Mouse (Mus musculus) embryonic facial prominence, embryonic 14.5 days (tissue): ENCODE measurements at regions not wholly inside any gene's neighbourhood (a gene's known extent, or its start where the extent isn't known, plus 50 kb on each side); places are given as distances from the start of the nearest gene placed in this dataset.

Experiments
- ATAC-seq: fragments of 200-750 bp; cut with Nextera tagmentation; 2 replicates; pipeline ENCODE4 v1.8.0; 2017; ENCODE audit warnings: low read depth, moderate number of reproducible peaks, moderate TSS enrichment
- DNase-seq: peaks from one replicate; pipeline ENCODE4 v3.0.0-alpha.2; 2015; ENCODE audit warnings: low spot score
- H3K27ac ChIP-seq: fragments of 300-500 bp; sonication (generic); replicated peaks from 2 replicates; pipeline ENCODE4 v1.5.1; 2014; ENCODE audit warnings: low read depth, mild to moderate bottlenecking, low read length, moderate library complexity
- H3K27me3 ChIP-seq: fragments of 300-500 bp; sonication (generic); replicated peaks from 2 replicates; pipeline ENCODE4 v1.6.1; 2014; ENCODE audit warnings: low read length; ENCODE audit not compliant: control insufficient read depth, insufficient read depth
- H3K36me3 ChIP-seq: fragments of 300-500 bp; sonication (generic); 2 replicates; pipeline ENCODE4 v1.6.1; 2014; ENCODE audit warnings: low read length, mixed read lengths; ENCODE audit not compliant: control insufficient read depth, insufficient read depth
- H3K4me1 ChIP-seq: fragments of 300-500 bp; sonication (generic); 2 replicates; pipeline ENCODE4 v1.6.1; 2014; ENCODE audit warnings: antibody characterized with exemption, low read length; ENCODE audit not compliant: control insufficient read depth, insufficient read depth
- H3K4me2 ChIP-seq: fragments of 300-500 bp; sonication (generic); 2 replicates; pipeline ENCODE4 v1.6.1; 2014; ENCODE audit warnings: low read depth, mild to moderate bottlenecking, low read length, moderate library complexity, mixed read lengths
- H3K4me3 ChIP-seq: fragments of 300-500 bp; sonication (generic); 2 replicates; pipeline ENCODE4 v1.5.1; 2014; ENCODE audit warnings: low read depth, mild to moderate bottlenecking, low read length
- H3K9ac ChIP-seq: fragments of 300-500 bp; sonication (generic); 2 replicates; pipeline ENCODE4 v1.6.1; 2014; ENCODE audit warnings: low read depth, mild to moderate bottlenecking, low read length, moderate library complexity, mixed read lengths
- H3K9me3 ChIP-seq: fragments of 300-500 bp; sonication (generic); 2 replicates; pipeline ENCODE4 v1.6.1; 2016; ENCODE audit warnings: low read length; ENCODE audit not compliant: control insufficient read depth
- WGBS: fragments of 180-500 bp; shearing (Covaris S2); extraction: QIAGEN DNeasy Blood & Tissue Kit; methylation state at CpG from one replicate; pipeline ENCODE4 v1.1.7; 2014; 5-methylcytosine and 5-hydroxymethylcytosine counted together

GRCm38 (mm10) chr13:90673079-90673478 is 232.1 kb downstream of the Atp6ap1l start:
- WGBS = 93% methylated on average over 1 of the region's 1 CpGs
- Histone ChIP-seq H3K9me3 (no peaks in the 10 kb centered on the region), H3K36me3 (no peaks in the 10 kb centered on the region), H3K27me3 (no peaks in the 10 kb centered on the region), H3K4me1 (no peaks in the 10 kb centered on the region), H3K4me2 (no peak overlapping the region), H3K27ac (no peak overlapping the region), H3K9ac (no peak overlapping the region), H3K4me3 (no peak overlapping the region)
- ATAC-seq (no peak), DNase-seq (no peak)

DNA sequence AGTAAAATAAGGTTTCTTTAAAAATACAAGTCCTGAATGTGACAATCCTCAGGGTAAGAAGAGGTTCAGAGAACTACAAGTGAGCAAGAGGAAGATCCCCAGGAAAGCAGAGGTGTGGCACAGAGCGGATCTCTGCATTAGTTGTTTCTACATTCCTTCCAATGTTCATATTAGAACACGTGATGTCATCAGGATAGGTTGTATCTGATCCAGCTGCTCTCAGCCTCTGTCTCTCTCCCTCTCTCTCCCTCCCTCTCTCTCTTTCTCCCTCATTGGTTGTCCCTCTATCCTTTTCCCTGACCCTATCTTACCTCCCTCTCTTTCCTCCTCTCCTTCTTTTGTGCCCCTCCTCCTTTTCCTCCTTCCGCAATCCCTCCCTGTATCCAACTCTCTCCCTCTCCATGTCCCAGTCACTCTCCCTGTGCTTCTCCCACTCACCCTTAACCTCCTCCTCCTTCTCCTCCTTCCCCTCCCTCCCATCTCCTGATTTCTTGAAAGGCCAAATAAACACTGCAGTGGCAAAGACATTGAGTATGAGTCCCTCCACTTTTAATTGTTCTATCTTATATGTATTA is 243.5 kb downstream of the Atp6ap1l start:
- no peak overlapping the region for H3K4me3 ChIP-seq
- no peak overlapping the region for H3K27ac ChIP-seq
- H3K9ac ChIP-seq = no peak overlapping the region
- 60% methylated on average over 3 of the region's 3 CpGs for WGBS
- ATAC-seq (no peak; the same call in 1 of the 2 replicates), DNase-seq (no peak)
- no peak overlapping the region for H3K4me2 ChIP-seq
- H3K36me3 ChIP-seq = no peaks in the 10 kb centered on the region
- H3K4me1 ChIP-seq = 0 out of 2 replicates have a peak, but pooled peaks cover 5% of the 10 kb centered on the region
- H3K27me3 ChIP-seq = no peaks in the 10 kb centered on the region
- H3K9me3 ChIP-seq = no peaks in the 10 kb centered on the region

GRCm38 (mm10) chr13:90660950-90661349 is 244.2 kb downstream of the Atp6ap1l start:
- DNase-seq = peak; percentile 41
- H3K27me3 ChIP-seq = no peaks in the 10 kb centered on the region
- H3K9me3 ChIP-seq = no peaks in the 10 kb centered on the region
- H3K27ac ChIP-seq = no peak overlapping the region; the same call in 1 of the 2 replicates
- peak; percentile 44; the same call in 1 of the 2 replicates for ATAC-seq
- WGBS = 8% methylated on average over 3 of the region's 3 CpGs
- 0 out of 2 replicates have a peak, but pooled peaks cover 5% of the 10 kb centered on the region for H3K4me1 ChIP-seq
- H3K36me3 ChIP-seq = no peaks in the 10 kb centered on the region
- no peak overlapping the region for H3K4me3 ChIP-seq
- H3K4me2 ChIP-seq = no peak overlapping the region
- no peak overlapping the region for H3K9ac ChIP-seq

DNA sequence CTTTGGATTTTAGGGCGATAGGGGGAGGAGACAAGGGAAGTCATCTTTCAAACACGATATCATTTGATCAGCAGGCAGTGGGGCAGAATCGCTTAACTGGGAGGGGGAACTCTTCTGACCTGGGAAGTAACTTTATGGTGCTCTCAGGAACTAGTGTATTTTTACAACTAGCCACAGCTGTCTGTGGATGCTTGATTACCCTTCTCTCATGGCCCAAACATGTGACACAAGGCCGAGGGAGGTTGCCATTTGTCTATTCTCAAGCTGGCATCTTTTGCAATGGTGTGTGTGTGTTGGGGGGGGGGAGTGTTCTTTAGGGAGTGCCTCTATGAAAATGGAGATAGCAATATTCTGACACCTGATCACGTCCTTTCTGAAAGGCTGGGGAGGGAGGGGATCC is 246.1 kb downstream of the Atp6ap1l start:
- no peaks in the 10 kb centered on the region for H3K9me3 ChIP-seq
- no peak overlapping the region for H3K27ac ChIP-seq
- H3K4me3 ChIP-seq = no peak overlapping the region
- H3K27me3 ChIP-seq = no peaks in the 10 kb centered on the region
- H3K9ac ChIP-seq = no peak overlapping the region
- ATAC-seq (no peak), DNase-seq (no peak)
- 79% methylated on average over 5 of the region's 5 CpGs for WGBS
- no peak overlapping the region for H3K4me2 ChIP-seq
- H3K4me1 ChIP-seq = 0 out of 2 replicates have a peak, but pooled peaks cover 5% of the 10 kb centered on the region
- H3K36me3 ChIP-seq = no peaks in the 10 kb centered on the region

- no peak for ATAC-seq
- 28% methylated on average over 4 of the region's 4 CpGs for WGBS
- no peak overlapping the region for H3K9ac ChIP-seq
- no peaks in the 10 kb centered on the region for H3K36me3 ChIP-seq
- peak overlapping the region; percentile 67; the same call in 1 of the 2 replicates for H3K27ac ChIP-seq
- no peaks in the 10 kb centered on the region for H3K27me3 ChIP-seq
- peaks cover 33% of the 10 kb centered on the region for H3K4me1 ChIP-seq
- DNase-seq = peak; percentile 77
- no peak overlapping the region for H3K4me2 ChIP-seq
- H3K9me3 ChIP-seq = no peaks in the 10 kb centered on the region
- H3K4me3 ChIP-seq = no peak overlapping the region
Measured at GRCm38 (mm10) chr13:90646356-90646755, 258.8 kb downstream of the Atp6ap1l start.

DNA sequence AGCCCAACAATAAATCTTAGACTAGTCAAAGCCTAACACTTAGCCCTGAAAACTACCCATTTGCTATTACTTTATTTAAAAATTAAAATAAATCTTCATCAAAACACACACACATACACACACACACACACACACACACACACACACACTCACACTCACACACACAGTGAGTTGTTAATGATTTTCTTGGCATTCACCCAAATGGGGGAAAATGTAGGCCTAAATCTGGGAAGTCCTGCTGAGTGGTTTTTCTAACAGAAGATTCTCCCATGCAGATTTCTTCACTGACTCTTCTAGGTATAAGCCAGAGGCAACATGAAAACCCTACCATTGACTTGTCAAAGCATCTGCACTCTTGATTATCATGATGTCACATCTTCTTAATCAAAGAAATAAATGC is 260.9 kb downstream of the Atp6ap1l start:
- ATAC-seq (no peak), DNase-seq (no peak)
- no peak overlapping the region for H3K4me2 ChIP-seq

GRCm38 (mm10) chr13:90643575-90644215 is 261.5 kb downstream of the Atp6ap1l start:
- H3K36me3 ChIP-seq = no peaks in the 10 kb centered on the region
- no peak overlapping the region for H3K27ac ChIP-seq
- ATAC-seq (no peak), DNase-seq (peak; percentile 39)
- no peak overlapping the region for H3K4me3 ChIP-seq
- no peak overlapping the region for H3K9ac ChIP-seq
- WGBS = 70% methylated on average over 4 of the region's 4 CpGs
- H3K9me3 ChIP-seq = no peaks in the 10 kb centered on the region
- H3K27me3 ChIP-seq = no peaks in the 10 kb centered on the region
- peaks cover 33% of the 10 kb centered on the region for H3K4me1 ChIP-seq
- no peak overlapping the region for H3K4me2 ChIP-seq

More for the DNA sequence above, 260.9 kb downstream of the Atp6ap1l start:
- Histone ChIP-seq H3K9me3 (no peaks in the 10 kb centered on the region), H3K9ac (no peak overlapping the region), H3K4me1 (peaks cover 33% of the 10 kb centered on the region), H3K36me3 (no peaks in the 10 kb centered on the region), H3K27ac (no peak overlapping the region), H3K27me3 (no peaks in the 10 kb centered on the region), H3K4me3 (no peak overlapping the region)

DNA sequence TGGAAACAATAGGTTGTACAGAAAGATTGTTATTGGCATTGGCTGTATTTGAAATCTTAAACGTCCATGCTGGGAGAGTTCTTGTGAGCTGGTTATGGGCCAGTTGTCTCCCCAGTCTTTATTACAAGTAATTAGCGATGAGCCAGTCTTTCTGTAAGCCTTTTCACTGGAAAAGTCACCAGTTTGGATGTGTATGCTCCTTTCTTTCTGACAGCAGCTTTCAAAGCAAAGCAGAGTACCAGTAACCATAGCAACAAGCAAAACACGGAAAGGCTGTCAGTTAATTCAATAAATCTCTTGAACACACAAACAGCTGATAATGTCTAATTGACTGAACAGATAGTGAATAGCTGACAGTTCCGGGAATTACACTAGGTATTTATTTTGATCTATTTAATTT is 262.0 kb downstream of the Atp6ap1l start:
- DNase-seq (peak; percentile 70), ATAC-seq (peak; percentile 32; the same call in 1 of the 2 replicates)
- Histone ChIP-seq H3K9me3 (no peaks in the 10 kb centered on the region), H3K4me2 (no peak overlapping the region), H3K9ac (no peak overlapping the region), H3K4me3 (no peak overlapping the region), H3K4me1 (peaks cover 33% of the 10 kb centered on the region), H3K27me3 (no peaks in the 10 kb centered on the region), H3K36me3 (no peaks in the 10 kb centered on the region), H3K27ac (peak overlapping the region; percentile 59; the same call in 1 of the 2 replicates)
- 50% methylated on average over 4 of the region's 4 CpGs for WGBS
